Mouse (Mus musculus) embryonic facial prominence, embryonic 10.5 days (tissue): Measurements from ENCODE around the gene Me3. TPM values are rescaled to one million over a fixed set of nuclear protein-coding genes. Genes with fewer than 3 reads are reported as not detected.

Experiments
- polyA plus RNA-seq: library from polyadenylated mRNA; unstranded; fragments of >200 nt; fragmentation: Nextera tagmentation; extraction: Ambion mirVana; gene quantifications from 2 replicates; pipeline ENCODE4 v1.2.1, GENCODE M21; 2016

Me3 gene
- polyA plus RNA-seq, 1 experiment from 2014 or later: 2.6 TPM

Other genes with a start within 250 kb of the Me3 start
- gene Tmem135, start 228.2 kb upstream of the Me3 start, polyA plus RNA-seq: 15.8 and 18.0 TPM in 2 replicates
- gene Fzd4, start 228.0 kb upstream of the Me3 start, polyA plus RNA-seq: 10.2 and 11.5 TPM in 2 replicates
- gene Prss23, start 105.2 kb upstream of the Me3 start, polyA plus RNA-seq: 33.1 and 33.4 TPM in 2 replicates